Comparison of ENCODE assay signal across 10 mouse cellular contexts in genomic region chr10:78605080-78605479, GRCm38 (mm10). TPM values are rescaled to one million over a fixed set of nuclear protein-coding genes. Genes with fewer than 3 reads are reported as not detected.
DNase-seq lines count a peak whose midpoint lies in the region; ATAC-seq and TF ChIP-seq lines count a peak whose summit lies in the region.
"Had no signal": no experiment of that assay in that cellular context is flagged by ENCODE, and none has a peak within 500 bp of the region (broad histone marks: within the 10 kb centered on the region; RNA-seq: fewer than 3 reads in every experiment).

No protein-coding gene starts in this region.

- no peak overlapping the region for H3K9ac ChIP-seq in hindbrain, postnatal 0 days (replicated peaks; ENCODE audit: low read length)
- H3K9ac ChIP-seq in hindbrain, embryonic 16.5 days (ENCODE audit: low read depth, low read length), result no peak overlapping the region
- H3K9ac ChIP-seq: embryonic facial prominence, embryonic 12.5 days; limb, embryonic 15.5 days had no signal

- no peak overlapping the region for H3K4me3 ChIP-seq in hindbrain, postnatal 0 days (ENCODE audit: low read length)
- no peak overlapping the region for H3K4me3 ChIP-seq in hindbrain, embryonic 16.5 days (ENCODE audit: low read length)
- H3K4me3 ChIP-seq: embryonic facial prominence, embryonic 12.5 days; limb, embryonic 15.5 days had no signal

- H3K4me2 ChIP-seq in hindbrain, postnatal 0 days (ENCODE audit: low read depth, low read length), result no peak overlapping the region
- no peak overlapping the region for H3K4me2 ChIP-seq in hindbrain, embryonic 16.5 days (ENCODE audit: low read length)
- H3K4me2 ChIP-seq: embryonic facial prominence, embryonic 12.5 days; limb, embryonic 15.5 days had no signal

- peak; percentile 74 for DNase-seq in hindbrain, postnatal 0 days (ENCODE audit: low spot score)
- peak; percentile 65 for DNase-seq in heart, postnatal 4 days
- DNase-seq in lung, postnatal 25 days (ENCODE audit: low spot score), result peak; percentile 39
- DNase-seq in spleen, adult 12 weeks (ENCODE audit: low spot score), result no peak

- WGBS in hindbrain, postnatal 0 days, result 30% methylated on average over 3 of the region's 3 CpGs
- WGBS in hindbrain, embryonic 16.5 days, result 47% methylated on average over 3 of the region's 3 CpGs

- no peak overlapping the region for H3K27ac ChIP-seq in hindbrain, postnatal 0 days
- H3K27ac ChIP-seq in hindbrain, embryonic 16.5 days (ENCODE audit: low read depth, low read length), result no peak overlapping the region
- H3K27ac ChIP-seq: embryonic facial prominence, embryonic 12.5 days; limb, embryonic 15.5 days had no signal

- H3K9me3 ChIP-seq in hindbrain, postnatal 0 days (ENCODE audit: low read length), result no peaks in the 10 kb centered on the region
- H3K9me3 ChIP-seq in hindbrain, embryonic 16.5 days (ENCODE audit: control insufficient read depth, low read length), result no peaks in the 10 kb centered on the region
- H3K9me3 ChIP-seq: embryonic facial prominence, embryonic 12.5 days; limb, embryonic 15.5 days had no signal

- no peaks in the 10 kb centered on the region for H3K36me3 ChIP-seq in hindbrain, postnatal 0 days (ENCODE audit: insufficient read depth, low read length)
- H3K36me3 ChIP-seq in hindbrain, embryonic 16.5 days (ENCODE audit: control insufficient read depth, insufficient read depth, low read length), result no peaks in the 10 kb centered on the region
- H3K36me3 ChIP-seq: embryonic facial prominence, embryonic 12.5 days; limb, embryonic 15.5 days had no signal

- peak; percentile 67 for TF ChIP-seq CTCF in hindbrain, postnatal 0 days (IDR thresholded peaks at IDR 0.05; ENCODE audit: low read depth)

- H3K27me3 ChIP-seq in hindbrain, postnatal 0 days (ENCODE audit: insufficient read depth, low read length), result no peaks in the 10 kb centered on the region
- no peaks in the 10 kb centered on the region for H3K27me3 ChIP-seq in hindbrain, embryonic 16.5 days (replicated peaks; ENCODE audit: control insufficient read depth, insufficient read depth, low read length)
- H3K27me3 ChIP-seq: embryonic facial prominence, embryonic 12.5 days; limb, embryonic 15.5 days had no signal

- ATAC-seq in hindbrain, postnatal 0 days, result no peak
- no peak for ATAC-seq in hindbrain, embryonic 16.5 days
- peak; percentile 93 for ATAC-seq in CD4-positive, CD25-positive, alpha-beta regulatory T cell, adult 4 months
- peak; percentile 83 for ATAC-seq in activated CD4-positive, CD25-positive, alpha-beta regulatory T cell, adult 4 months
- ATAC-seq in monocyte, adult 5-6 weeks (replicated peaks; ENCODE audit: insufficient number of reproducible peaks, low FRiP score, low TSS enrichment, poor library complexity, severe bottlenecking), result no peak

- H3K4me1 ChIP-seq in hindbrain, postnatal 0 days (ENCODE audit: insufficient read depth, low read length), result no peaks in the 10 kb centered on the region
- H3K4me1 ChIP-seq in hindbrain, embryonic 16.5 days (ENCODE audit: control insufficient read depth, insufficient read depth, low read depth, low read length), result no peaks in the 10 kb centered on the region
- H3K4me1 ChIP-seq: embryonic facial prominence, embryonic 12.5 days; limb, embryonic 15.5 days had no signal

RNA-seq across cellular contexts. Expression of gene Olfr1357, which starts 12.8 kb away (rescaled TPM):
- not detected in 2 replicates for total RNA-seq in hindbrain, postnatal 0 days (2014; rRNA removed)
- polyA plus RNA-seq in hindbrain, postnatal 0 days (2015; fragmentation: Nextera tagmentation; extraction: Ambion mirVana), result not detected in 2 replicates
- not detected in 2 replicates for polyA plus RNA-seq in hindbrain, embryonic 16.5 days (2015; fragmentation: Nextera tagmentation; extraction: Ambion mirVana)
- not detected for polyA plus RNA-seq in CD4-positive, CD25-positive, alpha-beta regulatory T cell, adult 4 months (2017; shearing (Covaris generic))
- not detected for polyA plus RNA-seq in activated CD4-positive, CD25-positive, alpha-beta regulatory T cell, adult 4 months (2017; shearing (Covaris generic))
- not detected for total RNA-seq in heart, postnatal 4 days (2021)
- not detected in 3 replicates for total RNA-seq in monocyte, adult 5-6 weeks (2017)
- polyA plus RNA-seq: embryonic facial prominence, embryonic 12.5 days; limb, embryonic 15.5 days had no signal

RNA-seq across cellular contexts. Expression of gene Syde1, which starts 13.3 kb away (rescaled TPM):
- total RNA-seq in hindbrain, postnatal 0 days (2014; rRNA removed), result 5.6 and 7.2 TPM in 2 replicates
- polyA plus RNA-seq in hindbrain, postnatal 0 days (2015; fragmentation: Nextera tagmentation; extraction: Ambion mirVana), result 3.5 and 3.6 TPM in 2 replicates
- 3.4 and 4.2 TPM in 2 replicates for polyA plus RNA-seq in hindbrain, embryonic 16.5 days (2015; fragmentation: Nextera tagmentation; extraction: Ambion mirVana)
- polyA plus RNA-seq in CD4-positive, CD25-positive, alpha-beta regulatory T cell, adult 4 months (2017; shearing (Covaris generic)), result 1 to 10 TPM; 1.9 to 2.7 TPM
- polyA plus RNA-seq in activated CD4-positive, CD25-positive, alpha-beta regulatory T cell, adult 4 months (2017; shearing (Covaris generic)), result 1 to 10 TPM in 1 of 2 experiments, under 1 TPM in 1; 0.46 to 1.1 TPM
- total RNA-seq in heart, postnatal 4 days (2021), result 10 to 100 TPM; 21.4 to 22.0 TPM
- total RNA-seq in monocyte, adult 5-6 weeks (2017), result 0.32 to 0.48 TPM in 2 of 3 replicates, not detected in the other

RNA-seq across cellular contexts. Expression of gene Ilvbl, which starts 30.9 kb away (rescaled TPM):
- total RNA-seq in hindbrain, postnatal 0 days (2014; rRNA removed), result 59.1 and 66.2 TPM in 2 replicates
- polyA plus RNA-seq in hindbrain, postnatal 0 days (2015; fragmentation: Nextera tagmentation; extraction: Ambion mirVana), result 83.6 and 86.4 TPM in 2 replicates
- polyA plus RNA-seq in hindbrain, embryonic 16.5 days (2015; fragmentation: Nextera tagmentation; extraction: Ambion mirVana), result 76.5 and 79.8 TPM in 2 replicates
- polyA plus RNA-seq in CD4-positive, CD25-positive, alpha-beta regulatory T cell, adult 4 months (2017; shearing (Covaris generic)), result 100 to 1,000 TPM in 1 of 2 experiments, 10 to 100 TPM in 1; 64.8 to 130 TPM
- 10 to 100 TPM; 62.9 to 71.6 TPM for polyA plus RNA-seq in activated CD4-positive, CD25-positive, alpha-beta regulatory T cell, adult 4 months (2017; shearing (Covaris generic))
- total RNA-seq in heart, postnatal 4 days (2021), result 10 to 100 TPM; 64.9 to 74.5 TPM
- 26.1 to 44.1 TPM (median 30.4 TPM) in 3 replicates for total RNA-seq in monocyte, adult 5-6 weeks (2017)

Comparison
In these comparisons a context has a peak if more than half of its experiments do, and no peak if none do; other contexts are left out.
1. ATAC-seq: peak in CD4-positive, CD25-positive, alpha-beta regulatory T cell, adult 4 months (single experiment) and activated CD4-positive, CD25-positive, alpha-beta regulatory T cell, adult 4 months (single experiment); none in hindbrain, postnatal 0 days (single experiment), hindbrain, embryonic 16.5 days (single experiment) and monocyte, adult 5-6 weeks (single experiment).